Mouse (Mus musculus): ENCODE measurements around the gene Sgpl1. TPM values are rescaled to one million over a fixed set of nuclear protein-coding genes. Genes with fewer than 3 reads are reported as not detected.

Gene Sgpl1
- polyA plus RNA-seq, 1 experiment from 2014 or later, result 163 TPM

GRCm38 (mm10) chr10:61156453-61156852 lies 8.9 kb upstream of the Sgpl1 start:
- no peak for TF ChIP-seq CTCF (IDR thresholded peaks at IDR 0.05)
- ATAC-seq (no peak), DNase-seq (ENCODE audit: low read depth, low spot score) (no peak)
- H3K27me3 ChIP-seq, result no peaks in the 10 kb centered on the region
- CTCF ChIA-PET, result interaction anchor here (1.0 kb wide), 1 partner anchor 12 kb away, joined by 4 read pairs; no protein-coding TSS in a partner anchor
- in situ Hi-C loops (cut with MboI; ENCODE audit: low pct_unique_long_range_greater_than_20kb), result no loop called here
- POLR2A ChIA-PET, result no interaction called here

DNA sequence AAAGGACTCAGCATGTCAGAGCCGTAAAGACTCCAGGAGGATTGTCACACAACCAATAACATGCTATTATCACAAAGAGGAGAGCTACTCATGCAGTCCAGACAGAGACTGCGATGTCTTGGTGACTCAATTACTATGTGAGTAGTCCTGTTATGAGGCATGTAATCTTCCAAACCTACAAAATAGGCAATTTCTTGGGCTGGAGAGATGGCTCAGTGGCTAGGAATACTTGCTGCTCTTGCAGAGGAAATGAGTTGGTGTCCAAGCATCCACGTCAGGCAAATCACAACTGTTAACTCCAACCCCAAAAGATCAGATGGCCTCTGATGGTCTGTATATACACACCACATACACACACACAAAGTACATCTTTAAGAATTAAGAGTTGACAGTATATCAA lies 8.1 kb upstream of the Sgpl1 start:
- ChIA-PET CTCF (interaction anchor here (1.0 kb wide), 1 partner anchor 13 kb away, joined by 4 read pairs; no protein-coding TSS in a partner anchor), POLR2A (no interaction called here)
- H3K27me3 ChIP-seq, result no peaks in the 10 kb centered on the region
- in situ Hi-C loops (cut with MboI; ENCODE audit: low pct_unique_long_range_greater_than_20kb), result no loop called here
- ATAC-seq, result no peak
- DNase-seq (ENCODE audit: low read depth, low spot score), result no peak
- no peak for TF ChIP-seq CTCF (IDR thresholded peaks at IDR 0.05)

DNA sequence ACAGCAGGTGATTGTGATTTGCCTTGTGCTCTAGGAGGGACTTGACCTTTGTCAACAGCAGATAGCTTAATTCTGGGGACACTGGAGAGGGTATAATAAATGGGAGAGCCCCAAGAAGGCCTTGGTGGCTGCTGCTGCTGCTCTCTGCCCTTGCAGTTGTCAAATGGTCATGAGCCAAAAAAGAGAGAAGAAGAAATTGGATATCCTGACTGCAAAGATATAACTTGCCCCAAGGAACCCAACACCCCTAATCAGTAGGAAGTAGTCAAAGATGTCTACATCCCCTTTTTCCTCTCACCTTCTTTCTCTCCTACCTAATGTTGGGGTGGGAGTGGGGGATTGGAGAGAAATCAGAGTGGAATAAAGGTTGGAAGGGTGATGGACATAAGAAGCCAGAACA lies 4.6 kb upstream of the Sgpl1 start:
- ATAC-seq (no peak), DNase-seq (ENCODE audit: low read depth, low spot score) (no peak)
- ChIA-PET CTCF (no interaction called here), POLR2A (interaction anchor here (1.2 kb wide), 1 partner anchor 10 kb away, joined by 3 read pairs; no protein-coding TSS in a partner anchor)
- TF ChIP-seq CTCF (IDR thresholded peaks at IDR 0.05), result no peak
- no peaks in the 10 kb centered on the region for H3K27me3 ChIP-seq
- in situ Hi-C loops (cut with MboI; ENCODE audit: low pct_unique_long_range_greater_than_20kb), result no loop called here

DNA sequence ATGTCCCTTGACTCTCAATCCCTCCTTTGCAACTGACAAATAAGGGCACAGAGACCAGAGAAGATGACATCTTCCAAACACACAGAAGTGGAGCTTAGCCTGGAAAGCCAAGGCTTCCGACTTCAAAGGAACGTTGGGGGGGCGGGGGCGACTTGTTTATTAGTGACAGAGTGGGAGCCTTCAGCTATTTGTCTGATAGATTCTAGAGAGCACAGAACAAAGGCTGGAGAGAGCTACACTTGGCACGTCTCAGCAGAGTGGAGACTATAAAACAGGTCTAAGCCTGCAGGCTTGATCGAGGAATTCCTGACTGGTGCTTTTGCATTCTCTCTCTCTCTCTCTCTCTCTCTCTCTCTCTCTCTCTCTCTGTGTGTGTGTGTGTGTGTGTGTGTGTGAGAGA lies 3.1 kb upstream of the Sgpl1 start:
- CTCF ChIA-PET, result interaction anchor here (1.1 kb wide), 1 partner anchor 100 kb away, joined by 3 read pairs; no protein-coding TSS in a partner anchor
- DNase-seq (ENCODE audit: low read depth, low spot score), result no peak
- no peak for ATAC-seq
- POLR2A ChIA-PET, result no interaction called here
- in situ Hi-C loops (cut with MboI; ENCODE audit: low pct_unique_long_range_greater_than_20kb), result no loop called here
- no peak for TF ChIP-seq CTCF (IDR thresholded peaks at IDR 0.05)
- no peaks in the 10 kb centered on the region for H3K27me3 ChIP-seq

DNA sequence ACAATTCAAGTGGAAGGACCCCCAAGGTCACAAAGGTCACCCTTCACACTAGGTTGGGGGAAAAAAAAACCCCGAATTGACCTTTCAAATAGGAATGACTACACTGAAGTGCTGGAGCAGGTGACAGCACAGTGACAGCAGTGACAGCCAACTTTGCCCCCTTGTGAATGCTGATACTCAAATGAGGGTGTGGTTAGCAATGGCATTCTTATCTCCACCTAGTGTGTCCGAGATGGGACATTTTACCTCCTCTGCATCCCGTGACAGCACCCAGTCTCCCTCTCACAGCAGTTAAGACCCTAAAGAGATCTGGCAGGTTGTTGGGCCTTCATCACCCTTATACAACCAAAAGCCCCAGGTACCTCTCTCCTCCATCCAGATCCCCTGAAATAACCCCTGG lies 2.0 kb upstream of the Sgpl1 start:
- no peaks in the 10 kb centered on the region for H3K27me3 ChIP-seq
- in situ Hi-C loops (cut with MboI; ENCODE audit: low pct_unique_long_range_greater_than_20kb), result no loop called here
- ChIA-PET CTCF (no interaction called here), POLR2A (no interaction called here)
- ATAC-seq, result no peak
- no peak for TF ChIP-seq CTCF (IDR thresholded peaks at IDR 0.05)
- DNase-seq (ENCODE audit: low read depth, low spot score), result no peak

GRCm38 (mm10) chr10:61146807-61147156 lies 721 bp downstream of the Sgpl1 start:
- in situ Hi-C loops (cut with MboI; ENCODE audit: low pct_unique_long_range_greater_than_20kb), result no loop called here
- CTCF ChIA-PET, result interaction anchor here (1.1 kb wide), 1 partner anchor 14 kb away, joined by 3 read pairs; no protein-coding TSS in a partner anchor
- H3K27me3 ChIP-seq, result no peaks in the 10 kb centered on the region
- TF ChIP-seq CTCF (IDR thresholded peaks at IDR 0.05), result no peak
- DNase-seq (ENCODE audit: low read depth, low spot score) (no peak), ATAC-seq (peak; percentile 17)
- POLR2A ChIA-PET, result interaction anchor here (0.8 to 1.6 kb wide), 4 partner anchors 11 to 333 kb away, joined by 3 to 4 read pairs (median 4); no protein-coding TSS in a partner anchor

DNA sequence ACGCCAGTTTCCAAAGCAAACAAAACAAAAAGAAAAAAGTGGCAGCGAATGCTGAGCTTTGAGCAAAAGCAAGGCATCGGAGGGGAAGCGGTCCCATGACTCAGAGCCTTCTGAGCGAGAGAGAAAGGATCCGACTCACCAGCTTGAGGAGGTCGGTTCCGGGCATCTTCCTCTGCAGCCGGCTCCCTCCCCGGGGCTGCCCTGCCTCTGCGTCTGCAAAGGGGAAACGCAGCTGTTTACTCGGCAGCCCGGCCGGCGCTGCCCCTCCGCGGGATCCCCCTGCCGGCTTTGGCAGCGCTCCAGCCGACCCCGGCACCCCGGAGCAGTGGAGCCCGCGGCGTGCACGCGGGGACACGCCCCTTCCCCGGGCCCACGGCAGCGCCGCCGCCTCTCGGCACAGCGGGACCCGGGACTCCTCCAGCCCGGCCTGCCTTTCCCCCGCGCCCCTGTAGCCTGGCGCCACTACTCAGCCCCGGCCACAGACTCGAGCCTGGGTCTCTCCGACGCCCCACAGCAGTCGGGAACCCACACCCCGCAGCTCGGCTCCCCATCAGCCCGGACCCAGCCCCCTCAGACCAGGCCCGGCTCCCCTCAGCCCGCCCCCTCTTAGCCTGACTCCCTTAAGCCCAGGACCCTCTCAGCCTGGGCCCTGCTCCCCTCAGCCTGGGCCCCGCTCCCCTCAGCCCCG lies 1.2 kb downstream of the Sgpl1 start:
- DNase-seq (ENCODE audit: low read depth, low spot score) (no peak), ATAC-seq (peak; percentile 40)
- no peaks in the 10 kb centered on the region for H3K27me3 ChIP-seq
- in situ Hi-C loops (cut with MboI; ENCODE audit: low pct_unique_long_range_greater_than_20kb), result no loop called here
- no peak for TF ChIP-seq CTCF (IDR thresholded peaks at IDR 0.05)
- POLR2A ChIA-PET, result interaction anchor here (0.9 to 1.6 kb wide), 3 partner anchors 10 to 73 kb away, joined by 3 to 4 read pairs (median 3); no protein-coding TSS in a partner anchor
- CTCF ChIA-PET, result interaction anchor here (1.1 kb wide), 1 partner anchor 36 kb away, joined by 3 read pairs; no protein-coding TSS in a partner anchor

GRCm38 (mm10) chr10:61145766-61146118 lies 1.8 kb downstream of the Sgpl1 start:
- CTCF ChIA-PET, result interaction anchor here (1.1 kb wide), 1 partner anchor 36 kb away, joined by 3 read pairs; no protein-coding TSS in a partner anchor
- POLR2A ChIA-PET, result interaction anchor here (0.9 kb wide), 1 partner anchor 72 kb away, joined by 3 read pairs; no protein-coding TSS in a partner anchor

GRCm38 (mm10) chr10:61143343-61143742 lies 4.2 kb downstream of the Sgpl1 start:
- no peak for TF ChIP-seq CTCF (IDR thresholded peaks at IDR 0.05)
- H3K27me3 ChIP-seq, result no peaks in the 10 kb centered on the region
- ChIA-PET CTCF (interaction anchor here (1.3 to 2.6 kb wide), 5 partner anchors 12 to 56 kb away, joined by 3 to 8 read pairs (median 4); no protein-coding TSS in a partner anchor), POLR2A (interaction anchor here (1.0 kb wide), 1 partner anchor 9 kb away, joined by 3 read pairs; no protein-coding TSS in a partner anchor)
- in situ Hi-C loops (cut with MboI; ENCODE audit: low pct_unique_long_range_greater_than_20kb), result no loop called here
- DNase-seq (ENCODE audit: low read depth, low spot score), result no peak
- no peak for ATAC-seq

More at GRCm38 (mm10) chr10:61145766-61146118, 1.8 kb downstream of the Sgpl1 start:
- TF ChIP-seq CTCF (IDR thresholded peaks at IDR 0.05), result no peak
- DNase-seq (ENCODE audit: low read depth, low spot score) (no peak), ATAC-seq (no peak)
- in situ Hi-C loops (cut with MboI; ENCODE audit: low pct_unique_long_range_greater_than_20kb), result no loop called here
- H3K27me3 ChIP-seq, result no peaks in the 10 kb centered on the region

DNA sequence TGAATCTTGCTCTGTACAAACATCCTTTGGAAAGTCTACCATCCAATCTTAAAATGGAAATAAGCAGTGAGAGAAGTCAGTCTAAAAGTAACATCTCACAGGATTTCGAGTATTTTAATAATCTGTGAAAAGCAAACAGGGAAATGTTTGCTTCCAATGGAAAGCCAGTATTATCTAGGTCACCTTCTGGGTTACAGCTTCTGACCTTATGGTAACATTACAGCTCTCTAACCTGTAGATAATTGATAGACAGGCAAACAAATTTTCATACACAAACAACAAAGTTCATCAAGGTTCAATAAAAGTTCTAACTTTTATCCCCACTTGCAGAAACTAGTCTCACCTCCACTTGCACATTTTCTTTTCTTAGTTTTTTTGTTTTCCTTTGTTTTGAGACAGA lies 9.9 kb downstream of the Sgpl1 start:
- no peak for TF ChIP-seq CTCF (IDR thresholded peaks at IDR 0.05)
- in situ Hi-C loops (cut with MboI; ENCODE audit: low pct_unique_long_range_greater_than_20kb), result no loop called here
- ATAC-seq (no peak), DNase-seq (ENCODE audit: low read depth, low spot score) (no peak)
- no peaks in the 10 kb centered on the region for H3K27me3 ChIP-seq
- POLR2A ChIA-PET, result no interaction called here
- CTCF ChIA-PET, result no interaction called here

- no peak for TF ChIP-seq CTCF (IDR thresholded peaks at IDR 0.05)
- no peak for DNase-seq (ENCODE audit: low read depth, low spot score)
- ATAC-seq, result no peak
- ChIA-PET POLR2A (interaction anchor here (0.9 to 1.0 kb wide), 2 partner anchors 8 to 12 kb away, joined by 3 to 4 read pairs; partner anchors contain the start of gene Sgpl1), CTCF (no interaction called here)
- H3K27me3 ChIP-seq, result no peaks in the 10 kb centered on the region
- in situ Hi-C loops (cut with MboI; ENCODE audit: low pct_unique_long_range_greater_than_20kb), result no loop called here
Observed at GRCm38 (mm10) chr10:61135226-61135839, 12.2 kb downstream of the Sgpl1 start.

Measured in Patski (cell line).